Mouse (Mus musculus): ENCODE results near the gene Crebl2. TPM values are rescaled to one million over a fixed set of nuclear protein-coding genes. Genes with fewer than 3 reads are reported as not detected.

Gene Crebl2
- polyA plus RNA-seq, 1 experiment from 2014 or later, result 6.6 TPM

GRCm38 (mm10) chr6:134817051-134817928 is 12.7 kb upstream of the Crebl2 start:
- Histone ChIP-seq H3K27ac (ENCODE audit: low read depth) (no peak overlapping the region), H3K36me3 (replicated peaks; ENCODE audit: insufficient read depth, low read length) (no peaks in the 10 kb centered on the region), H3K4me2 (ENCODE audit: low read depth, low read length) (no peak overlapping the region), H3K4me3 (ENCODE audit: low read depth, low read length) (no peak overlapping the region), H3K9ac (replicated peaks) (no peak overlapping the region), H3K27me3 (ENCODE audit: insufficient read depth, low read length) (no peaks in the 10 kb centered on the region), H3K4me1 (ENCODE audit: insufficient read depth) (peaks cover 3% of the 10 kb centered on the region; the same call in 1 of the 2 replicates), H3K9me3 (ENCODE audit: low read length) (no peaks in the 10 kb centered on the region)
- DNase-seq, result no peak
- no peak for ATAC-seq
- 66% methylated on average over 12 of the region's 12 CpGs for WGBS (ENCODE audit: insufficient replicate concordance)
- TF ChIP-seq CTCF (IDR thresholded peaks at IDR 0.05; ENCODE audit: low read depth), result no peak
- TF ChIP-seq EP300 (IDR thresholded peaks at IDR 0.05; ENCODE audit: low read depth), result no peak

DNA sequence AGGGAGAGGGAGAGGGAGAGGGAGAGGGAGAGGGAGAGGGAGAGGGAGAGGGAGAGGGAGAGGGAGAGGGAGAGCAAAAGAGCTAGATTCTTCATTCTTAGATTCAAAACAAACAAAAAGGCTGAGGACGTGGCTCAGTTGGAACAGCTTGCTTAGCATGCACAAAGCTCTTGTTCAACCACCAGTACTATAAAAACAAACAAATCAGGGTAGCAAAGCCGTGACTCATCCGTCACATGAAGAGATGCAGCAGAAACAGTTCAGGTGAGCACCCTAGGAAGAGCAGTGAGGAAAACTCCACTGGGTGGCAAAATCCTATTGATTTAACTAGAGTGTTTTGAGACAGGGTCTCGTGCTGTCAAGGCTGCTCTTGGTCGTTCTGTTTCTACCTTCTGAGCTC is 10.2 kb upstream of the Crebl2 start:
- Histone ChIP-seq H3K27ac (ENCODE audit: low read depth) (no peak overlapping the region), H3K4me3 (ENCODE audit: low read depth, low read length) (no peak overlapping the region), H3K27me3 (ENCODE audit: insufficient read depth, low read length) (no peaks in the 10 kb centered on the region), H3K4me1 (ENCODE audit: insufficient read depth) (peaks cover 3% of the 10 kb centered on the region; the same call in 1 of the 2 replicates), H3K36me3 (replicated peaks; ENCODE audit: insufficient read depth, low read length) (no peaks in the 10 kb centered on the region), H3K9me3 (ENCODE audit: low read length) (no peaks in the 10 kb centered on the region), H3K4me2 (ENCODE audit: low read depth, low read length) (no peak overlapping the region), H3K9ac (replicated peaks) (no peak overlapping the region)
- no peak for TF ChIP-seq EP300 (IDR thresholded peaks at IDR 0.05; ENCODE audit: low read depth)
- TF ChIP-seq CTCF (IDR thresholded peaks at IDR 0.05; ENCODE audit: low read depth), result no peak
- no peak for ATAC-seq
- no peak for DNase-seq
- WGBS (ENCODE audit: insufficient replicate concordance), result 51% methylated on average over 5 of the region's 5 CpGs

DNA sequence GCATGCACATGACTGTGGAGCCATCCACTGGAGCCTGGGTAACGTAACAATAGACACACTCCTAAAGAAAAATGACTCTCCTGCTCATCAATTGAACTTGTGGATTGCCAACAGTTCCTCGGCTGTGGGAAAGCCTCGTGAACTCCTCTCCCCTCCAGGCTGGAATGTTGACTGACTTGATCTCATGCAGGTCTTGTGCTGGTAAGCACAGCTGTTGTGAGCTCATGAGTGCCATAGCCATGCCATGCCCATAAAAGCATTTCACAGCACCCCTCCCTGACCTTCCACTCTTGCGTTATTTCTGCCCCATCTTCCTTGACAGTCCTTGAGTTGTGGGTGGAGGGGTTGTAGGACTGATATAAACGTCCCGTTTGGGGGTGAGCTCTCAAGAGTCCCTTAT is 9.5 kb upstream of the Crebl2 start:
- 62% methylated on average over 6 of the region's 6 CpGs for WGBS (ENCODE audit: insufficient replicate concordance)
- no peak for DNase-seq
- Histone ChIP-seq H3K9me3 (ENCODE audit: low read length) (no peaks in the 10 kb centered on the region), H3K36me3 (replicated peaks; ENCODE audit: insufficient read depth, low read length) (no peaks in the 10 kb centered on the region), H3K27me3 (ENCODE audit: insufficient read depth, low read length) (no peaks in the 10 kb centered on the region), H3K4me2 (ENCODE audit: low read depth, low read length) (no peak overlapping the region), H3K9ac (replicated peaks) (no peak overlapping the region), H3K27ac (ENCODE audit: low read depth) (no peak overlapping the region), H3K4me3 (ENCODE audit: low read depth, low read length) (no peak overlapping the region), H3K4me1 (ENCODE audit: insufficient read depth) (peaks cover 3% of the 10 kb centered on the region; the same call in 1 of the 2 replicates)
- no peak for ATAC-seq
- TF ChIP-seq CTCF (IDR thresholded peaks at IDR 0.05; ENCODE audit: low read depth) (no peak), EP300 (IDR thresholded peaks at IDR 0.05; ENCODE audit: low read depth) (no peak)

GRCm38 (mm10) chr6:134822844-134823243 is 7.1 kb upstream of the Crebl2 start:
- H3K27me3 ChIP-seq (ENCODE audit: insufficient read depth, low read length), result no peaks in the 10 kb centered on the region
- no peaks in the 10 kb centered on the region for H3K9me3 ChIP-seq (ENCODE audit: low read length)
- no peak overlapping the region for H3K9ac ChIP-seq (replicated peaks)
- H3K36me3 ChIP-seq (replicated peaks; ENCODE audit: insufficient read depth, low read length), result no peaks in the 10 kb centered on the region
- H3K4me3 ChIP-seq (ENCODE audit: low read depth, low read length), result no peak overlapping the region
- H3K27ac ChIP-seq (ENCODE audit: low read depth), result no peak overlapping the region
- peaks cover 3% of the 10 kb centered on the region for H3K4me1 ChIP-seq (ENCODE audit: insufficient read depth)
- WGBS (ENCODE audit: insufficient replicate concordance), result 56% methylated on average over 10 of the region's 10 CpGs
- no peak for ATAC-seq
- DNase-seq, result peak; percentile 50
- no peak overlapping the region for H3K4me2 ChIP-seq (ENCODE audit: low read depth, low read length)
- TF ChIP-seq CTCF (IDR thresholded peaks at IDR 0.05; ENCODE audit: low read depth), result peak; percentile 81
- no peak for TF ChIP-seq EP300 (IDR thresholded peaks at IDR 0.05; ENCODE audit: low read depth)

DNA sequence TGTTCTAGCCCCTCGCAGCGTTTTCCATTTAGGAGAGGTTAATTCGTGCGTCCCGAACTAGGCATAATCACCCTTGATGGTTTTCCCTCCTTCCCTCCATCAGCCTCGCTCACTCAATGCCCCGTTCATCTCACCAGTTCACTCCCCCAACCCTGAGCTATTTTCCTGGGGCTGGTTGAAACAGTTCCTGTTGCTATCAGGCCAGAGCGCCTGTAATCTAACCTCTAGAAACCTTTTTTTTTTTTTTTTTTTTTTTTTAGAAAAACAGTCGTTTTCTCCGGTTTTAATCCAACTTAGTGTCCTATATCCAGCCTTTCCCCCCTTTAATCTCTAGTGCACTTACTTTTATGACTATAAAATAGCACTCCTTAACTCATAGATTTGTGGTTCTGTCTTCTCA is 822 bp downstream of the Crebl2 start:
- Histone ChIP-seq H3K9ac (replicated peaks) (peak overlapping the region; percentile 83), H3K27ac (ENCODE audit: low read depth) (peak overlapping the region; percentile 98), H3K4me3 (ENCODE audit: low read depth, low read length) (peak overlapping the region; percentile 69), H3K4me2 (ENCODE audit: low read depth, low read length) (peak overlapping the region; percentile 88), H3K9me3 (ENCODE audit: low read length) (no peaks in the 10 kb centered on the region), H3K4me1 (ENCODE audit: insufficient read depth) (peaks cover 40% of the 10 kb centered on the region), H3K27me3 (ENCODE audit: insufficient read depth, low read length) (no peaks in the 10 kb centered on the region), H3K36me3 (replicated peaks; ENCODE audit: insufficient read depth, low read length) (no peaks in the 10 kb centered on the region)
- TF ChIP-seq EP300 (IDR thresholded peaks at IDR 0.05; ENCODE audit: low read depth) (no peak), CTCF (IDR thresholded peaks at IDR 0.05; ENCODE audit: low read depth) (no peak)
- ATAC-seq, result no peak
- whole genome bisulfite sequencing (ENCODE audit: insufficient replicate concordance), result 2% methylated on average over 10 of the region's 10 CpGs
- DNase-seq, result peak; percentile 21

GRCm38 (mm10) chr6:134834585-134835251 is 4.8 kb downstream of the Crebl2 start:
- Histone ChIP-seq H3K27me3 (ENCODE audit: insufficient read depth, low read length) (no peaks in the 10 kb centered on the region), H3K4me2 (ENCODE audit: low read depth, low read length) (peak overlapping the region; percentile 47), H3K9ac (replicated peaks) (no peak overlapping the region), H3K4me3 (ENCODE audit: low read depth, low read length) (no peak overlapping the region), H3K9me3 (ENCODE audit: low read length) (no peaks in the 10 kb centered on the region), H3K4me1 (ENCODE audit: insufficient read depth) (peaks cover 34% of the 10 kb centered on the region), H3K36me3 (replicated peaks; ENCODE audit: insufficient read depth, low read length) (0 out of 2 replicates have a peak, but pooled peaks cover 2% of the 10 kb centered on the region), H3K27ac (ENCODE audit: low read depth) (peak overlapping the region; percentile 46)
- DNase-seq, result no peak
- ATAC-seq, result no peak
- WGBS (ENCODE audit: insufficient replicate concordance), result 66% methylated on average over 9 of the region's 9 CpGs
- TF ChIP-seq EP300 (IDR thresholded peaks at IDR 0.05; ENCODE audit: low read depth), result peak; percentile 83
- TF ChIP-seq CTCF (IDR thresholded peaks at IDR 0.05; ENCODE audit: low read depth), result no peak
